Mouse (Mus musculus) cerebellum, adult 9-11 months (tissue): Measurements from ENCODE around the gene Efcab5.

Source experiments
- DNase-seq: peaks from one replicate; pipeline ENCODE4 v3.0.0; 2022

The Efcab5 gene

GRCm38 (mm10) chr11:77188868-77189267 lies at the start of gene Efcab5:
Gene Efcab5 (minus strand): TSS chr11:77188968.
- no peak for DNase-seq

GRCm38 (mm10) chr11:77235267-77235666 lies 46.5 kb upstream of the Efcab5 start:
- DNase-seq: no peak

- no peak for DNase-seq
These were observed 42.7 kb upstream of the Efcab5 start for GRCm38 (mm10) chr11:77231514-77231913.

- DNase-seq: no peak
These were observed 42.0 kb upstream of the Efcab5 start for GRCm38 (mm10) chr11:77230765-77231164.

GRCm38 (mm10) chr11:77216761-77217130 lies 28.0 kb upstream of the Efcab5 start:
- DNase-seq: no peak

- DNase-seq: peak; percentile 88
These were observed 27.4 kb upstream of the Efcab5 start, which contains the start of gene Ssh2 for GRCm38 (mm10) chr11:77215951-77216760. Gene Ssh2 (plus strand): TSS chr11:77216287.

- DNase-seq: no peak
These were observed 26.7 kb upstream of the Efcab5 start for GRCm38 (mm10) chr11:77215483-77215882.

- DNase-seq: peak; percentile 62
These were observed 26.0 kb upstream of the Efcab5 start for GRCm38 (mm10) chr11:77214755-77215154.

- no peak for DNase-seq
These were observed 25.4 kb upstream of the Efcab5 start for GRCm38 (mm10) chr11:77214142-77214692.

- no peak for DNase-seq
These were observed 11.9 kb upstream of the Efcab5 start for GRCm38 (mm10) chr11:77200703-77201102.

- no peak for DNase-seq
These were observed 10.9 kb upstream of the Efcab5 start for GRCm38 (mm10) chr11:77199636-77200035.

GRCm38 (mm10) chr11:77196181-77197143 lies 7.7 kb upstream of the Efcab5 start:
- no peak for DNase-seq

- no peak for DNase-seq
These were observed 6.8 kb upstream of the Efcab5 start for GRCm38 (mm10) chr11:77195360-77196109.

GRCm38 (mm10) chr11:77194762-77195161 lies 6.0 kb upstream of the Efcab5 start:
- DNase-seq: no peak

GRCm38 (mm10) chr11:77193941-77194553 lies 5.3 kb upstream of the Efcab5 start:
- no peak for DNase-seq

- no peak for DNase-seq
These were observed 4.6 kb upstream of the Efcab5 start for GRCm38 (mm10) chr11:77193410-77193809.

GRCm38 (mm10) chr11:77184926-77185325 lies 3.8 kb downstream of the Efcab5 start:
- DNase-seq: no peak

GRCm38 (mm10) chr11:77182616-77183015 lies 6.2 kb downstream of the Efcab5 start:
- no peak for DNase-seq

GRCm38 (mm10) chr11:77182041-77182440 lies 6.7 kb downstream of the Efcab5 start:
- no peak for DNase-seq

GRCm38 (mm10) chr11:77181528-77181927 lies 7.2 kb downstream of the Efcab5 start:
- no peak for DNase-seq

- DNase-seq: peak; percentile 14
These were observed 7.9 kb downstream of the Efcab5 start for GRCm38 (mm10) chr11:77180886-77181285.

GRCm38 (mm10) chr11:77179771-77180170 lies 9.0 kb downstream of the Efcab5 start:
- DNase-seq: no peak
